Mouse (Mus musculus): ENCODE measurements at regions not wholly inside any gene's neighbourhood (a gene's known extent, or its start where the extent isn't known, plus 50 kb on each side); places are given as distances from the start of the nearest gene placed in this dataset.

DNA sequence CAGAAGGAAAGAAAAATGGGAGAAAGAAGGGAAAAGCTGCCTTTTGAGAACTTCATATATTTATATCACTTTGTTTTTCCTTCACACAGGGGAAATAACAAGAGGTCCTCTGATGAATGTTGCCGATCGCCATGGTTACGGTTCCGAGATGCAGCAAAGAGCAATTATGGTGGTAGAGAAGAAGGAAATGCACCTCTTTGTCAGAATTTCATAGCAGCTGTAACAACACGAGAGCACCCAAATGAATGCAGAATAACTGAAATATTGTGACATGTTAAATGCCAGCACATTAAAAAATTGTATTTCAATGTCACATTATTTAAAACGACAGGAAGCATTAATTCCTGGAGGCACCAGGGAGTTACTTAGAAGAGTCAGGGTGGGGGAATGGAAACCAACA, 279.4 kb downstream of the Mctp2 start:
- DNase-seq (ENCODE audit: low spot score in 2 of 2) = no peak

DNA sequence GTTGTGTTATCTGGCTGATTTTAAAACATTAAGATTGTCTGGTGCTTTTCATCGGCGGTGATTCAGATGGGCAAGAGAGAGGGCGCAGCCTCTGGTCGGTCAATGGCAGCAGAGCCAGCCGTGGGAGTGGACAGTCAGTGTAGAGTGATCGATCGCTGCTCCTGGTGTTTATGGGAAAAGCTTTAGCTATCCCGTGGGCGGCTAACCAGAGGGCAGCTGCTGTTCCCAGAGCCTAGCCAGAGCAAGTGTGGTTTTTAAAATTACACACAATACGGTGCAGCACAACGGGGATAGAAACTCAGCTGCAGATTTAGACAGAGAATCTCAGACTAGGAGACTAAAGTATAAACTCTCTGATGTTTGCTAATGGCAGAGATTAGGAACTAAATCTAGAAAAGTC, 297.3 kb downstream of the Mctp2 start:
- no peak for DNase-seq (ENCODE audit: low spot score in 2 of 2)

DNA sequence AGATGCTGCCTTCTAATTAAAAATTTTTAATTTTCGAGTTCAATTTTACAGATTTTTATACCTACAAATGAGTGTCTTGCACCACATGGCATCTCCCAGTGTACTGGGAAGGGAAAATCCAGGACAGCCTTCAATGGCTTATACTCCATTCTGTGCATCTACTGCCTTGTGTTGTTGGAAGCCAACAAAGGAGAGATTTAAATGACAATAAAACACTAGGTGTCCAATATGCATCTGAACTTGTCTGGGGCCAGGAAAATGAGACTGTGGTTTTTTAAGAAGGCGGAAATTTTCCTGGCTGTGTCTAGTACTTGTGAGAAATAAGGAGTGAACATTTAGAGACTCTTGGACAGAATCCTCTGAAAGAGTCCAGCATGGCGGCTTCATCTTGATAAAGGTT, 302.1 kb downstream of the Mctp2 start:
- DNase-seq (ENCODE audit: low spot score in 2 of 2) = no peak

DNA sequence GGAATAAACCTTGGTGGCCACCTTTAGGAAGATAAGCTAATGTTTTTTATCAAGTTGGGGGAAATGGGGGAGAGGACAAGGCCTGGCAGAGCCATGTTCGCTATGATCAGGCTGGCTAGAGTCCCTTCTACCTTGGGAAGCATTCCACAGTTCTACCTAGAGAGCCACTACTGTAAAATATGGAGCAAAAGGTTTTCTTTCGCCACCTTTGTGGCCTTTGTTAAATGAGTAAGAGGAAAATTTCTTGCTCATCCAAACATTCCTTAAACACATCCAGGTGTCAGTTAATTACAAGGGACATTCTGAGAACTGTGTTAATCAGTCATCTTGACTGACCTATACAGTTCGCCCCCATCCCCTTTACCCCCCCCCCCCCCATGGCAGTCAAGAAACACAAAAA, 313.9 kb downstream of the Mctp2 start:
- no peak for DNase-seq (ENCODE audit: low spot score in 2 of 2)

DNA sequence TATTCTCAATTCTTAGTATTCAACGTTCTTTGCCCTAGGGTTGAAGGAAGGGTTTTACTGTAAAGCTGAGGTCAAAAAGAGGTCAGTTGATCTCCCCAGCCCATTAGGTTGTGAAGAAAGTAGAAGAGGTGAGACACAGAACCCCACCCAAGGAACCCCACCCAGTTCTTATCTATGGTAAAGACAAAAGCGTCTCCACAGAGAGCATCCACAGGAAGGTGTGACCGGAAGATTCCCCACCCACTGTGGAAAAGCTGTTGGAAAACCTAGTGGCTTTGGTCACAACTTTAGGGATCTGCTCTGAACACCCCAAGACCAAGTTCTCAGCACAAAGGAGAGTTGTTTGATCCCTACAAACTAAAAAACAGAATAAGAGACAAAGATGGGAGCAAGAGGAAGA, 314.6 kb downstream of the Mctp2 start:
- DNase-seq (ENCODE audit: low spot score in 2 of 2) = no peak

DNA sequence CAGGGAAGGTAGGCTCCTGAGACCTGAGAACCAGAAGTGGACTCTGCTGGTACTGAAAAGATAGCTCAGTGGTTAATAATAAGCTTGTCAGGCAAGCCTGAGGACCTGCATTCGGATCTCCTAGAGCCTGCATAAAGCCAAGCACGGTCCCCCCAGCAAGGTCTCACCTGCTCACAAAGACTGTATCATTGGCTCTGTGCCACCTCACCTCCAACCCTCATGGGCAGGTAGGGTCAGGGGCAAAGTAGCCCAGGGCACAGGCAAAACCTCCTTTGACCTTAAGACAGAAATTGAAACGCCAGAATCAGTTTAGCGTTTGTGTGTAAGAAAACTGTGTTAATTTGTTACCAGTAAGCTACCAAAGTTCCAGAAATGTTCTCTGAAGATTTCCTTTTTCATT, 315.2 kb downstream of the Mctp2 start:
- no peak for DNase-seq (ENCODE audit: low spot score in 2 of 2)

DNA sequence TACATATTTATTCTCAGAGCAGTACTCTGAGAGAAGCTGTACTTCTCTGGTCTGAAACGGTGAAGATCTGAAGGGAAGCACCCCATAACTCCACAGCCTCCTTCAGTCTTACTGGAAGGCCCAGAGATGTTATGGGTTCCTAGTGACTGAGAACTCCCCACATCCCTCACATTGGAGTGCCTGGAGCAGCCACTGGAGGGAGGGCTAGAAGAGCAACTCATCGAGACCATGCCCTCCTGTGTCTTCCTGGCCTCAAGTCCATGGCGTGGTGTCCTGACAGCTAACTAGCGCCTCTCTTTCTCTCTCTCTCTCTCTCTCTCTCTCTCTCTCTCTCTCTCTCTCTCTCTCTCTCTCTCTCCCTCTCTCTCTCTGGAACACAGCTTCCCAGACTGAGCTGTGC, 340.4 kb downstream of the Mctp2 start:
- DNase-seq (ENCODE audit: low spot score in 2 of 2) = no peak

DNA sequence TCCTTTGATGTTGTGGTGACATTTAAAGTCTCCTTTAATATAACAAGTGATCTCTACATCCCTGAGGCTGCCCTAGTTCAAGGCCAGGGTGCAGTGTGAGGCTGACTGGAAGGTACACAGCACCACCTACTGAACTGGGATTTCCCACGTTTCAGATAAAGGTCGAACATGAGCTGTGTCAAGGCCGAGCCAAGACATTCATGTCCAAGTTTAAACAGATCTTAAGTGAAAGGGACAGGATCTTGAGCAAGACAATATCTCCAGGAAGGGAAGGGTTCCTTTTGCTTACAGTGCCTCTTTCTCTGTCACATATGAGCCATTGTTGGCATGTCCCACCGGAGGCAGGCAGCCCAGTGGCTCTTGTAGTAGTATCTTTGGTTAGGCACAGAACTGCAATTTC, 343.0 kb downstream of the Mctp2 start:
- peak; percentile 23 to 34 for DNase-seq (ENCODE audit: low spot score in 2 of 2)

DNA sequence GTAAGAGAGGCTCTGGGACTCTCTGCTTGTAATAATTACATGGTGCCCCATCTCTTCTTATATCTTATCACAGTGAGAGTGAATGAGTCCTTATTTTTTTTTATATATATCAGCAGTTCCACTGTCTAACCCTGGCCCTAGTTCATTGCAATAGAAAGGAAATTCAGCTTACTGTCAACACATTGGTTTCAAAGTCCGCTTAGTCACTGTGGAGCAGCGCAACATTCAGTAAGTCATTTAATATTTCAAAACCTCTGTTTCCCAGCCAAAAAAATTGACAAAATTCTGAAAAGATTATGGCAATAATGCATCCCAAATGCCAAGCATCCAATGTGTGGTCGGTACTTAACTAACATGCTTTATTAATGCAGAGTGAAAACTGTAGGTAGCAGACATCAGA, 343.6 kb downstream of the Mctp2 start:
- no peak for DNase-seq (ENCODE audit: low spot score in 2 of 2)

DNA sequence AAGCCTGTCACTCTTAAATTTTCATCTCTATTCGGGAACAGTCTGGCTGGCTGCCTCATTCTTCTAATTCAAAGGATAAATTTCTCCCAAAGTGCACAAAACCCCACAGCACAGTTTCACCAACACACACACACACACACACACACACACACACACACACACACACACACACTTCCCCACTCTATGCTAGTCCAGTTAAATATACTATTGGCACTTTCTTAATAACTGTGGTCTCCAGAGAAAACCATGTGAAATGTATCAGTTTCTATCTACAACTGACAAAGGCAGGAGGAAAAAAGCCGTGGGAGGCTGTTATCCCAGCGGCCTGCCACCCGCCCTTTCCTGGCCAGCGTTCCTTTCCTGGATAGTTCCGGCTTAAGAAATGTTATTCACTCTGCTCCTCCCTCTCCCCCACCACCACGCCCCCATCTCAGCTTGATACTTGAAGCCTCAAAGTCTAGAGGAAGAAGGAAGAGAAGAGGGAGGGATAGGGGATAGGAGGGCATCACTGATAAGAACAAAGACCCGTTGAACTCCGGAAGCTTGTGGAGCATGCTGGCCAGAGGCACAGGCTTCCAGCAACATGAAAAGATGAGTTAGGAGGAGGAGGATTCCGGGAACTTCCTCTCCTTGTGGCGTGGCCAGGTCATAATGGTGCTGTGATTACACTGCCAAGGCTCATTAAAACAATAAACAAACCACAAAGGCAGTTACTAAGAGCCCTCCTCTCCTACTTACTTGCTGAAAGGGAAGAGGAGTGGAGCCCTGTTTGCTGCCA, 345.8 kb downstream of the Mctp2 start:
- peak; percentile 61 to 70 for DNase-seq (ENCODE audit: low spot score in 2 of 2)

DNA sequence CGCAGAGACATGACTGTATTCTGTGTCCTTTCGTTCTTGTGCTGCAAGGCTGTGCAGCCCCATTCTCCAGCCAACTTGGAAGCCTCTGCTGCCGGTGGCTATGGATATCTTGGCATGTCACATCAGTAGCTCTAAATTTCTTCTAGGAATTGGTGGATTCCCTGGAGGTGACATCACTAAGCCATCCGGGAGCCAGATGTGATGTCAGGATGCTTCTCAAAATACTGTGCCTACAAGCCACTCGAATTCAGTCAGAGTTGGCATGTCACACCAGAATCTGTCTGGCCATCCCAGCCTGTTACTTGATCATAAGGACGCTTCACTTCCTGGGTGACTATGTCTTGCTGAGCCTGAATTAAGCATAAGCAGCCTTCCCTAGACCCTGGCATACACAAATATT, 359.9 kb downstream of the Mctp2 start:
- no peak for DNase-seq (ENCODE audit: low spot score in 2 of 2)

DNA sequence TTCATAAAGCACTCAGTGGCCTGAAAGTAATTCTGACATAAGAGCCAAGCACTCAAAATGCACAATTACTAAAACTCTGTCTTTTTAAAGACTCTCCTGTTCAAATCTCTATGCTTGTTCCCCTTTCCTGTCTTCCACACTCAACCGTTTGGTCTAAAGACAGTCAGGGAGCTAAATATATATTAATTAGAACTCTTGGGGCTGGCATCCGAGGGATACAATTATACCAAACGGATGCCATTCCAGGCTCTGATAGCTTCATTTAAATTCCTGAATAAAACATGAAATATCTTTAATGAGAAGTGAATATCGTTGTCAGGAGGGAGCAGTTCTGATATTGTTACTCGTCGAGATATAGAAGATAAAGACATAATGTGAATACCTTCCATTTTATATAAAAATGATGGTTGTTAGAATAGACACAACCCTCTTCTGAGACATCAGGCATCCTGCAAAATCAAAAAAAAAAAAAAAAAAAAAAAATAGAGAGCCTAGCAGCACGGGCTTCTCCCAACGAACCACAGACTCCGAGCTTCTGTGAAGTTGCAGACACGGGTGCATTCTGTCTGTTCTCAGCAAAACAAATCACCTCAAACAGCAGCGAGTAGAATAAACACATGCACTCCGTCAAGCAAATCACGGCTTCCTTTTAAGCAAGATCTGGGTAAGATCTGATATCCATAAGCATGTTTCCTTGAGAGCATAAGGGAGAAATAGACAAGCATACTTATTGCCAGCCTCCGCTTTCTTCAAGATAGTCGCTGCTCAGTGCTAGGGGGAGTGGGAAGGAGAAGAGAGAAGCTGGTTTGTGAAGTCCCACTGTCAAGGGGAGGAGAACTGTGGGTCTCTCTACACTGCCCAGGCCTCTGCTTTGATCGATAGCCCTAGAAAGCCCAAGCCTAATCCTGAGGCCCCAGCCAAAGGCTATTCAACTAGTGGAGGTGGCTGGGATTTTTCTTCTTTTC, 363.0 kb downstream of the Mctp2 start:
- DNase-seq (ENCODE audit: low spot score in 2 of 2) = no peak

DNA sequence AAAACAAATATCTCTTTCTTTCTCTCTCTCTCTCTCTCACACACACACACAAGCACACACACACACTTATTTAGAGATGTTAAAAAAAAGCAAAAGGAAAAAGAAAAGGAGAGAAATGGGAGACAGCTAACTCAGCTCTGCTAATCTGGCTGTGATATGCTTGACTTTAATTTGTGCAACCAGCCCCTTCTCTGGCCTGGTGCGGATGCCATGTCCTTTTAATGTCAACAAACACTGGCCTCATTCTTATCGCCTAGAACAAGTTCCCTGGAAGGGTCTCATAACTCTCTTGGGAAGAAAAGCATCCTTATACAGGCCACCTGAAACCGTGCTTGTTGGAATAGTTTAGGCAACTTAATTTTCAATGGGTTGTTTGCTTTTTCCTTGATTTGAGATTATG, 368.7 kb downstream of the Mctp2 start:
- DNase-seq (ENCODE audit: low spot score in 2 of 2) = no peak

DNA sequence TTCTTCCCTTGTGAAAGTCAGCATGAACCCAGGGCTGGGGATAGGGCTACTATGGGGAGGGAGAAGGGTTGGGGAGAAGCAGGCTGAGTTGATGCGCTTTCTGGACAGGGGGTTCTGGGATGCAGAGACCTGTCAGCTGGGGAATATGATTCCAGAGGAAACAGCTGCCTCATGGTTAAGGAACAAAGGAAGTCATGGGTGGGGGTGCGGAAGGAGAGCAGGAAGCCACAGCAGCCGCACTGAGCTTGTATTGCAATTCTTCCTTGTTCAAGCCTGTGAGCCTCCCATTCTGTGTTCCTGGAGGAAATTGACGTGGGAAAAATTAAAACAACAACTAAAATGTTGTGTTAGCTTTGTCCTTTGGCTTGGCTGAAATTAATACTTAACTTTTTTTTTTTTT, 369.7 kb downstream of the Mctp2 start:
- peak; percentile 46 to 69 for DNase-seq (ENCODE audit: low spot score in 2 of 2)

All from heart, adult 9 months (tissue).